ENCODE assay signal across 8 mouse cellular contexts in the genomic region with DNA sequence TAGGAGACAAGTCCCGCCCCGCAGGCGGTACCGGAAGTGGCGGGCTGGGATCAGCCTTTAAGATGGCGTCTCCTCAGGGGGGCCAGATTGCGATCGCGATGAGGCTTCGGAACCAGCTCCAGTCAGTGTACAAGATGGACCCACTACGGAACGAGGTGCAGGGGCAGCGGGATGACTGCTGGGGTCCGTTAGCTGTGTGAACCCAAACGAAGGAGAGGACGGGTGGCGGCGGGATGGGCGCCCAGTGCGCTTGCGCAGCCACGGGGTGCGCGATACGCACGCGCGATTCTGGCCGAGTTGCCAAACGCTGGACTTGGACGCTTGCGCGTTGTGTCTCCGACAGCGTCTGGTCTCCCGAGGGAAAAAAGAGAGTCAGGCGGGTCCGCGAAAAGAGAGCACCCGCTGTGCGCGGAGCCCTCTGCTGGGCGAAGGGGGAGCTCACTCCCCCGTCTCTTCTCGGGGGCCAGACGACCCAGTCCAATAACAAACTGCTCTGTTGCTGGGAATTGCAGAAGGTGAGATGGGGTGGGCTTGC. TPM values are rescaled to one million over a fixed set of nuclear protein-coding genes. Genes with fewer than 3 reads are reported as not detected.
A peak's percentile ranks its signal among the peaks of the same experiment; 100 is the strongest.
DNase-seq lines count a peak whose midpoint lies in the region; ATAC-seq lines count a peak whose summit lies in the region.

No protein-coding gene starts in this region.

- H3K9ac ChIP-seq in hindbrain, embryonic 15.5 days, result peak overlapping the region; percentile 70

- WGBS in hindbrain, embryonic 15.5 days, result under 1% methylated on average over 46 of the region's 46 CpGs

- peaks cover 21% of the 10 kb centered on the region for H3K4me1 ChIP-seq in hindbrain, embryonic 15.5 days (replicated peaks)

- H3K36me3 ChIP-seq in hindbrain, embryonic 15.5 days, result peaks cover 10% of the 10 kb centered on the region

- DNase-seq in R1 (ENCODE audit: low read depth, low spot score), result peak; percentile 97
- peak; percentile 100 for DNase-seq in cerebellum, postnatal 25 days
- DNase-seq in frontal cortex, postnatal 36 days (ENCODE audit: low spot score in 2 of 2), result peak; percentile 99 to 100
- DNase-seq in left cerebral cortex, adult 11 months (ENCODE audit: low spot score), result peak; percentile 98
- DNase-seq in lung, postnatal 4 days, result peak; percentile 98 to 99
- peak; percentile 98 for DNase-seq in retina, postnatal 7 days (ENCODE audit: low read depth, low spot score)
- peak; percentile 98 for DNase-seq in urinary bladder, adult 2 months (ENCODE audit: low spot score)

- no peaks in the 10 kb centered on the region for H3K9me3 ChIP-seq in hindbrain, embryonic 15.5 days

- H3K27ac ChIP-seq in hindbrain, embryonic 15.5 days (replicated peaks), result peak overlapping the region; percentile 95

- peak overlapping the region; percentile 95 for H3K4me2 ChIP-seq in hindbrain, embryonic 15.5 days

- peaks cover 55% of the 10 kb centered on the region for H3K27me3 ChIP-seq in hindbrain, embryonic 15.5 days

- peak overlapping the region; percentile 83 for H3K4me3 ChIP-seq in hindbrain, embryonic 15.5 days

- peak; percentile 94 for ATAC-seq in hindbrain, embryonic 15.5 days (ENCODE audit: low FRiP score, low read depth)

RNA-seq across cellular contexts. Expression of gene Pcgf1, which starts 0.7 kb away (rescaled TPM):
- 45.8 and 45.9 TPM in 2 replicates for polyA plus RNA-seq in hindbrain, embryonic 15.5 days (2015; fragmentation: Nextera tagmentation; extraction: Ambion mirVana)
- polyA plus RNA-seq in urinary bladder, adult 2 months (2012; rRNA removed), result 28.5 and 35.8 TPM in 2 replicates

RNA-seq across cellular contexts. Expression of gene Lbx2, which starts 7.8 kb away (rescaled TPM):
- polyA plus RNA-seq in hindbrain, embryonic 15.5 days (2015; fragmentation: Nextera tagmentation; extraction: Ambion mirVana), result not detected in 2 replicates
- polyA plus RNA-seq in urinary bladder, adult 2 months (2012; rRNA removed), result 0.84 and 1.0 TPM in 2 replicates

RNA-seq across cellular contexts. Expression of gene Tlx2, which starts 8.3 kb away (rescaled TPM):
- polyA plus RNA-seq in hindbrain, embryonic 15.5 days (2015; fragmentation: Nextera tagmentation; extraction: Ambion mirVana), result 1.2 TPM in 1 of 2 replicates, not detected in the other
- 0.15 and 0.29 TPM in 2 replicates for polyA plus RNA-seq in urinary bladder, adult 2 months (2012; rRNA removed)

RNA-seq across cellular contexts. Expression of gene Dqx1, which starts 20.7 kb away (rescaled TPM):
- 0.62 and 0.75 TPM in 2 replicates for polyA plus RNA-seq in hindbrain, embryonic 15.5 days (2015; fragmentation: Nextera tagmentation; extraction: Ambion mirVana)
- polyA plus RNA-seq in urinary bladder, adult 2 months (2012; rRNA removed), result 3.4 and 4.9 TPM in 2 replicates

RNA-seq across cellular contexts. Expression of gene Ccdc142, which starts 23.0 kb away (rescaled TPM):
- polyA plus RNA-seq in hindbrain, embryonic 15.5 days (2015; fragmentation: Nextera tagmentation; extraction: Ambion mirVana), result 5.9 and 6.8 TPM in 2 replicates
- polyA plus RNA-seq in urinary bladder, adult 2 months (2012; rRNA removed), result 3.1 and 4.5 TPM in 2 replicates

Comparison
In these comparisons a context has a peak if more than half of its experiments do, and no peak if none do; other contexts are left out.
1. Peak in every context shown above with its lines: DNase-seq, ATAC-seq, H3K4me3 ChIP-seq and H3K27ac ChIP-seq.